Mouse (Mus musculus) kidney, embryonic 14.5 days (tissue): Measurements from ENCODE around the gene Pdxp. TPM values are rescaled to one million over a fixed set of nuclear protein-coding genes. Genes with fewer than 3 reads are reported as not detected.

Experiments
- ATAC-seq: fragments of 200-750 bp; cut with Nextera tagmentation; 2 replicates; pipeline ENCODE4 v1.8.0; 2017; ENCODE audit warnings: moderate number of reproducible peaks, mild to moderate bottlenecking, moderate TSS enrichment, moderate library complexity; ENCODE audit not compliant: low FRiP score, low TSS enrichment
- H3K27ac ChIP-seq: fragments of 300-500 bp; sonication (generic); 2 replicates; pipeline ENCODE4 v1.5.1; 2014; ENCODE audit warnings: low read depth, mild to moderate bottlenecking, low read length, moderate library complexity, mixed read lengths
- H3K27me3 ChIP-seq: fragments of 300-500 bp; sonication (generic); 2 replicates; pipeline ENCODE4 v1.6.1; 2014; ENCODE audit warnings: mild to moderate bottlenecking, low read length; ENCODE audit not compliant: control insufficient read depth, insufficient read depth
- H3K36me3 ChIP-seq: fragments of 300-500 bp; sonication (generic); 2 replicates; pipeline ENCODE4 v1.6.1; 2014; ENCODE audit warnings: low read length, mixed read lengths; ENCODE audit not compliant: control insufficient read depth, insufficient read depth
- H3K4me1 ChIP-seq: fragments of 300-500 bp; sonication (generic); 2 replicates; pipeline ENCODE4 v1.6.1; 2014; ENCODE audit warnings: low read length, mixed read lengths; ENCODE audit not compliant: control insufficient read depth, insufficient read depth
- H3K4me2 ChIP-seq: fragments of 300-500 bp; sonication (generic); replicated peaks from 2 replicates; pipeline ENCODE4 v1.6.1; 2014; ENCODE audit warnings: low read depth, mild to moderate bottlenecking, low read length
- H3K4me3 ChIP-seq: fragments of 300-500 bp; sonication (generic); 2 replicates; pipeline ENCODE4 v1.5.1; 2014; ENCODE audit warnings: mild to moderate bottlenecking, low read length
- H3K9ac ChIP-seq: fragments of 300-500 bp; sonication (generic); 2 replicates; pipeline ENCODE4 v1.6.1; 2014; ENCODE audit warnings: low read depth, mild to moderate bottlenecking, low read length, moderate library complexity
- H3K9me3 ChIP-seq: fragments of 300-500 bp; sonication (generic); 2 replicates; pipeline ENCODE4 v1.6.1; 2016; ENCODE audit warnings: low read length; ENCODE audit not compliant: control insufficient read depth
- WGBS: fragments of 180-500 bp; shearing (Covaris S2); extraction: QIAGEN DNeasy Blood & Tissue Kit; methylation state at CpG from one replicate; pipeline ENCODE4 v1.1.7; 2014; 5-methylcytosine and 5-hydroxymethylcytosine counted together
- polyA plus RNA-seq: library from polyadenylated mRNA; unstranded; fragments of >200 nt; fragmentation: Nextera tagmentation; extraction: Ambion mirVana; gene quantifications from 2 replicates; pipeline ENCODE4 v1.2.1, GENCODE M21; 2014

Gene Pdxp
- polyA plus RNA-seq = 20.5 and 25.8 TPM in 2 replicates

DNA sequence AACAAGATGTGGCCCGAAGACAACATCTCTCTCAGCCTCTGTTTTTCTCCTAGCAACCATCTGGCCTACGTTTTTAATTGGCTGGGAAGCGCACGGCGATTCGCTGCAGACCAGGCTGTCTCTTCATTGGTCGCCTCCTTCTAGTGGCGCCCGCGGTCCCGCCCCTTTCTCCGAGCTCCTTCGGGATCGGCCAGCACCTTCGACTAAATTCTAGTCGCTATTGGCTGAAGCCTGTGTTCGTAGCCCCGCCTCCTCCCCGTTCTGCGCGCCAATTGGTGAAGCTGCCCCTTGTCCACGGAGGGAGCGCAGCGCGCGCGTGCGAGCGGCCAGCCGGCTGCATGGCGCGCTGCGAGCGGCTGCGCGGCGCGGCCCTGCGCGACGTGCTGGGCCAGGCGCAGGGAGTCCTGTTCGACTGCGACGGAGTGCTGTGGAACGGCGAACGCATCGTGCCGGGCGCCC is at the start of gene Pdxp:
Pdxp (plus strand) TSS at position 288 of the 459 bp plus-strand sequence.
- peak; percentile 93 for ATAC-seq
- Histone ChIP-seq H3K27ac (peak within 1 kb of the TSS; percentile 90), H3K9me3 (no peaks in the 10 kb centered on the region), H3K4me2 (peak within 1 kb of the TSS; percentile 97), H3K36me3 (peaks cover 35% of the 10 kb centered on the region), H3K27me3 (no peaks in the 10 kb centered on the region), H3K9ac (peak within 1 kb of the TSS; percentile 82), H3K4me3 (peak within 1 kb of the TSS; percentile 73), H3K4me1 (peaks cover 26% of the 10 kb centered on the region)
- WGBS = under 1% methylated on average over 51 of the region's 51 CpGs

GRCm38 (mm10) chr15:78868398-78868797 is 45.3 kb upstream of the Pdxp start:
- 0 out of 2 replicates have a peak overlapping the region, but pooled peaks have one; percentile 17 for H3K4me2 ChIP-seq

GRCm38 (mm10) chr15:78868826-78869233 is 44.9 kb upstream of the Pdxp start:
- H3K4me1 ChIP-seq = peaks cover 8% of the 10 kb centered on the region
- peak overlapping the region; percentile 90 for H3K27ac ChIP-seq
- H3K36me3 ChIP-seq = no peaks in the 10 kb centered on the region
- no peaks in the 10 kb centered on the region for H3K9me3 ChIP-seq
- H3K9ac ChIP-seq = no peak overlapping the region; the same call in 1 of the 2 replicates
- no peak overlapping the region for H3K4me3 ChIP-seq
- no peaks in the 10 kb centered on the region for H3K27me3 ChIP-seq
- 0 out of 2 replicates have a peak overlapping the region, but pooled peaks have one; percentile 17 for H3K4me2 ChIP-seq
- WGBS = 66% methylated on average over 7 of the region's 7 CpGs
- peak; percentile 13; the same call in 1 of the 2 replicates for ATAC-seq

More at GRCm38 (mm10) chr15:78868398-78868797, 45.3 kb upstream of the Pdxp start:
- Histone ChIP-seq H3K27ac (peak overlapping the region; percentile 90), H3K4me1 (peaks cover 9% of the 10 kb centered on the region), H3K36me3 (no peaks in the 10 kb centered on the region), H3K27me3 (no peaks in the 10 kb centered on the region), H3K9me3 (no peaks in the 10 kb centered on the region), H3K4me3 (no peak overlapping the region), H3K9ac (no peak overlapping the region; the same call in 1 of the 2 replicates)
- ATAC-seq = peak; percentile 75
- 11% methylated on average over 9 of the region's 9 CpGs for WGBS

- 26% methylated on average over 6 of the region's 6 CpGs for WGBS
- no peak overlapping the region for H3K4me2 ChIP-seq
- ATAC-seq = no peak
- H3K27me3 ChIP-seq = no peaks in the 10 kb centered on the region
- H3K27ac ChIP-seq = no peak overlapping the region
- H3K9ac ChIP-seq = no peak overlapping the region
- H3K4me3 ChIP-seq = no peak overlapping the region
- no peaks in the 10 kb centered on the region for H3K36me3 ChIP-seq
- no peaks in the 10 kb centered on the region for H3K9me3 ChIP-seq
- peaks cover 7% of the 10 kb centered on the region for H3K4me1 ChIP-seq
These were observed 43.9 kb upstream of the Pdxp start for GRCm38 (mm10) chr15:78869775-78870174.

- ATAC-seq = no peak
- WGBS = 44% methylated on average over 5 of the region's 5 CpGs
- H3K27me3 ChIP-seq = no peaks in the 10 kb centered on the region
- H3K4me1 ChIP-seq = peaks cover 7% of the 10 kb centered on the region
- no peak overlapping the region for H3K4me3 ChIP-seq
- H3K4me2 ChIP-seq = no peak overlapping the region
- H3K9ac ChIP-seq = no peak overlapping the region
- H3K9me3 ChIP-seq = no peaks in the 10 kb centered on the region
- no peaks in the 10 kb centered on the region for H3K36me3 ChIP-seq
- no peak overlapping the region for H3K27ac ChIP-seq
These were observed 41.6 kb upstream of the Pdxp start for GRCm38 (mm10) chr15:78872021-78872608.

- Histone ChIP-seq H3K9me3 (no peaks in the 10 kb centered on the region), H3K36me3 (no peaks in the 10 kb centered on the region), H3K4me1 (peaks cover 6% of the 10 kb centered on the region), H3K9ac (no peak overlapping the region), H3K4me3 (no peak overlapping the region), H3K27ac (no peak overlapping the region), H3K4me2 (no peak overlapping the region), H3K27me3 (no peaks in the 10 kb centered on the region)
- WGBS = 63% methylated on average over 13 of the region's 13 CpGs
- no peak for ATAC-seq
These were observed 39.8 kb upstream of the Pdxp start for GRCm38 (mm10) chr15:78873803-78874435.

DNA sequence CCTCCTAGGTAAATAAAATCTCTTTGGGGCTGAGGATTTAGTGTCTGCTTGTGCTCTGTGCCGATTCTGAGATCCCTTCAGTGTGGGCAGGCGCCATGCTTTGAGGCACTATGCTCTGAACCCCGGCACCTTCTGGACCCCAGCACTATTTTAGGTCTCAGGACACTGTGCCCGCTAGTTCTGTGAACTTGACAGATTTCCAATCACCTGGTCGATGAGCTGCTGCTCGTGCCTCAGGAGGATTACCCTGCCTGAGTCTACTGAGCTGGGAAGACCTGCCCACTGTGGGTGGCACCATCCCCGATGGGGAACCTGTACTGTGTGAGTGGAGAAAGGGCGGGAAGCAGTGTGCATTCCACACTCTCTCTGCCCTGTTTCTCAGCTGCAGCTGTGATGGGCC is 38.7 kb upstream of the Pdxp start:
- H3K9me3 ChIP-seq = no peaks in the 10 kb centered on the region

DNA sequence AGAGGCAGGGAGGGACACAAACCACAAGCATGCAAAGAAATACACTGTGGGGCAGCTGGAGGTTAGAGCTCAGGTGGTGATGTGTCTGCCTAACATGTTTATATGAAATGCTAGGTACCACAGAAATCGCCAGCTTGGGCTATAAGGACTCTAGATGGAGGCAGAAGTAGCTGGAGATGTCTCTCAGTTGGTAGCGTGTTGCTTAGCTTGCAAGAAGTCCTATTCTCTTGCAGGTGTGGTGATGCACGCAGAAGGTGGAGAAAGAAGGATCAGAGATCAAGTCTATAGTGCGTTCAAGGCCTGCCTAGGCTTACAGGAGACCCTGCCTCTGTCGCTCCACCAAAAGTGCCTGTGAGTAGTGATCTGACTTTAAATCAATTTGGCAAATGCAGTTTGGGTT is 38.2 kb upstream of the Pdxp start:
- WGBS = 77% methylated on average over 5 of the region's 5 CpGs
- H3K4me3 ChIP-seq = no peak overlapping the region; the same call in 1 of the 2 replicates

More for the DNA sequence above, 38.7 kb upstream of the Pdxp start:
- no peak overlapping the region for H3K9ac ChIP-seq
- ATAC-seq = no peak
- H3K36me3 ChIP-seq = peaks cover 4% of the 10 kb centered on the region; the same call in 1 of the 2 replicates
- 81% methylated on average over 8 of the region's 8 CpGs for WGBS
- H3K27ac ChIP-seq = peak overlapping the region; percentile 99; the same call in 1 of the 2 replicates
- H3K27me3 ChIP-seq = no peaks in the 10 kb centered on the region
- peaks cover 12% of the 10 kb centered on the region for H3K4me1 ChIP-seq
- H3K4me3 ChIP-seq = no peak overlapping the region
- H3K4me2 ChIP-seq = no peak overlapping the region

DNA sequence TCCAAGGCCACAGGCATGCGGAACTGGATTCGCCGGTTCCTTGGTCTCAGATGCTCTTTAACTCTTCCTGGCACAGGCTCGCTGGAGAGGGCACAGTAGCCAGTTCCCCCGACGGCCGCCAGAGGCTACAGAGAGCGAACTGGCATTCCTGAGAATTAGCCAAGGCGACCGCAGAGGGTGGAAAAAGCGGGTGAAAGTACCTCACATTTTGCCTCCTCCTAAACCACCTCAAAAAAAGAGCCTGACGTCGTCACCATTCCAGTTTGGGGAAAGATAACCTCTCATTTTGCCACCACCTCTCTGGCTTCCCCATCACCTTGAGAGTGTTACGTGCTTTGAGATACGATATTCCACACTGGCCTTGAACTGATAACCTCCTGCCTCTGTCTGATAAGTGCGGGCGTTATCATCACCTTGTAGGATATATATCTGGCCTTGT is 37.4 kb upstream of the Pdxp start:
- ATAC-seq = peak; percentile 7; the same call in 1 of the 2 replicates

More for the DNA sequence above, 38.2 kb upstream of the Pdxp start:
- Histone ChIP-seq H3K4me1 (peaks cover 12% of the 10 kb centered on the region), H3K9me3 (no peaks in the 10 kb centered on the region), H3K4me2 (peak overlapping the region; percentile 46), H3K27me3 (no peaks in the 10 kb centered on the region), H3K27ac (peak overlapping the region; percentile 99), H3K36me3 (peaks cover 8% of the 10 kb centered on the region), H3K9ac (no peak overlapping the region)
- ATAC-seq = no peak

More for the DNA sequence above, 37.4 kb upstream of the Pdxp start:
- H3K9me3 ChIP-seq = no peaks in the 10 kb centered on the region
- H3K4me3 ChIP-seq = peak overlapping the region; percentile 69
- 4% methylated on average over 17 of the region's 17 CpGs for WGBS
- H3K36me3 ChIP-seq = peaks cover 16% of the 10 kb centered on the region
- peaks cover 12% of the 10 kb centered on the region for H3K4me1 ChIP-seq
- H3K27me3 ChIP-seq = no peaks in the 10 kb centered on the region
- peak overlapping the region; percentile 99 for H3K27ac ChIP-seq
- peak overlapping the region; percentile 46 for H3K4me2 ChIP-seq
- H3K9ac ChIP-seq = peak overlapping the region; percentile 89
